16 mouse cellular contexts compared by ENCODE assay signal in the genomic region with DNA sequence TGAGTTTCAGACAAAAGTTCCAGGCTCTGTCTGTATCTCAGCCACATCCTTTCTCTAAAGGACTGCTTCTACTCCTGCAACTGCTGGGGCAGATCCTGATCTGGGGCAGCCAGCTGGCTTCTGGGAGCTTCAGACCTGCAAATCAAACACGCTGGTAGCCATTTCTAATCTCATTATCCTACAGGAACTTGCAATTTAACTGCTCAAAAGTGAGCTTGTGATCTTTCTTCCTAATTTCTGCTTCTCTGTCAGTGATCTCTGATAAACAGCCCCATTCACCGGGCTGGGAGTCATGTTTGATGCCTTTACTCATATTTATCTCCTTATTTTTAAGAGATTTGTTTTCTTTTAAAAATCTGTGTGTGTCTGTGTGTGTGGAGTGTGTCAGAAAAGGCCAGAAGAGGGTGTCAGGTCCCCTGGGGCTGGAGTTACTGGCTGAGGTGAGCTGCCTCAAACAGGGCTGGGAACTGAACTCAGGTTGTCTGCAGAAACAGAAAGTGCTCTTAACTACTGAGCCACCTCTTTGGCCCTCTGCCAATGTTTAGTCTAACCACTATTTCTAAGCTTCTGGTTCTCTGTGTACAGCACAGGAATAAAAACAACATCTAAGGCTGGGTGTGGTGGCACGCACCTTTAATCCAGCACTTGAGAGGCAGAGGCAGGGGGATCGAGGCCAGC.
A peak's percentile ranks its signal among the peaks of the same experiment; 100 is the strongest.
DNase-seq lines count a peak whose midpoint lies in the region; ATAC-seq lines count a peak whose summit lies in the region.
"Had no signal": no experiment of that assay in that cellular context is flagged by ENCODE, and none has a peak within 500 bp of the region (broad histone marks: within the 10 kb centered on the region; RNA-seq: fewer than 3 reads in every experiment).

No protein-coding gene starts in this region.

- H3K4me1 ChIP-seq in kidney, embryonic 14.5 days (ENCODE audit: control insufficient read depth, insufficient read depth, low read length) = no peaks in the 10 kb centered on the region
- H3K4me1 ChIP-seq: heart, embryonic 13.5 days; hindbrain, embryonic 10.5 days; intestine, embryonic 15.5 days; lung, embryonic 15.5 days; stomach, embryonic 15.5 days had no signal

- H3K9me3 ChIP-seq in kidney, embryonic 14.5 days (ENCODE audit: control insufficient read depth, low read length) = no peaks in the 10 kb centered on the region
- H3K9me3 ChIP-seq: heart, embryonic 13.5 days; hindbrain, embryonic 10.5 days; intestine, embryonic 15.5 days; lung, embryonic 15.5 days; stomach, embryonic 15.5 days had no signal

- no peak overlapping the region for H3K9ac ChIP-seq in kidney, embryonic 14.5 days (ENCODE audit: low read depth, low read length)
- H3K9ac ChIP-seq: heart, embryonic 13.5 days; intestine, embryonic 15.5 days; lung, embryonic 15.5 days; stomach, embryonic 15.5 days had no signal

- ATAC-seq in kidney, embryonic 14.5 days (ENCODE audit: low FRiP score, low TSS enrichment) = no peak
- ATAC-seq: intestine, embryonic 15.5 days had no signal

- 86% methylated on average over 4 of the region's 4 CpGs for WGBS in kidney, embryonic 14.5 days

- no peak overlapping the region for H3K27ac ChIP-seq in kidney, embryonic 14.5 days (ENCODE audit: low read depth, low read length)
- H3K27ac ChIP-seq: heart, embryonic 13.5 days; hindbrain, embryonic 10.5 days; intestine, embryonic 15.5 days; lung, embryonic 15.5 days; stomach, embryonic 15.5 days had no signal

- peak; percentile 4 for DNase-seq in kidney, adult 9 months
- DNase-seq in 3T3-L1 (ENCODE audit: low read depth, low spot score) = peak; percentile 23
- DNase-seq in 416B (ENCODE audit: low read depth) = peak; percentile 30
- peak; percentile 14 for DNase-seq in induced T-regulatory cell, adult 2 months (ENCODE audit: low read depth)
- DNase-seq in thymus, postnatal 36 days = no peak
- no peak for DNase-seq in c-Kit-positive CD71-positive TER-119-positive erythroid progenitor cells, embryonic 14.5 days (ENCODE audit: low spot score)
- DNase-seq: adrenal gland, adult 2 months; cerebellum, adult 2 months; kidney, postnatal 36 days; retina, postnatal 1 day had no signal

- H3K4me2 ChIP-seq in kidney, embryonic 14.5 days (replicated peaks; ENCODE audit: low read depth, low read length) = no peak overlapping the region
- H3K4me2 ChIP-seq: heart, embryonic 13.5 days; intestine, embryonic 15.5 days; lung, embryonic 15.5 days; stomach, embryonic 15.5 days had no signal

- peaks cover 24% of the 10 kb centered on the region for H3K36me3 ChIP-seq in kidney, embryonic 14.5 days (ENCODE audit: control insufficient read depth, insufficient read depth, low read length)
- H3K36me3 ChIP-seq: intestine, embryonic 15.5 days had no signal

- no peak overlapping the region for H3K4me3 ChIP-seq in kidney, embryonic 14.5 days (ENCODE audit: low read length)
- H3K4me3 ChIP-seq: heart, embryonic 13.5 days; hindbrain, embryonic 10.5 days; intestine, embryonic 15.5 days; lung, embryonic 15.5 days; stomach, embryonic 15.5 days had no signal

- H3K27me3 ChIP-seq in kidney, embryonic 14.5 days (ENCODE audit: control insufficient read depth, insufficient read depth, low read length) = no peaks in the 10 kb centered on the region
- H3K27me3 ChIP-seq: heart, embryonic 13.5 days; intestine, embryonic 15.5 days; lung, embryonic 15.5 days; stomach, embryonic 15.5 days had no signal

Comparison
In these comparisons a context has a peak if more than half of its experiments do, and no peak if none do; other contexts are left out.
1. DNase-seq: peak in kidney, adult 9 months (single experiment), 3T3-L1 (single experiment), 416B (single experiment) and induced T-regulatory cell, adult 2 months (single experiment); none in thymus, postnatal 36 days (0 of 2) and c-Kit-positive CD71-positive TER-119-positive erythroid progenitor cells, embryonic 14.5 days (single experiment).